Mouse (Mus musculus) heart, embryonic 16.5 days (tissue): ENCODE measurements around the gene Sem1. TPM values are rescaled to one million over a fixed set of nuclear protein-coding genes. Genes with fewer than 3 reads are reported as not detected.

ENCODE experiments used
- ATAC-seq: fragments of 200-750 bp; cut with Nextera tagmentation; replicated peaks from 2 replicates; pipeline ENCODE4 v1.8.0; 2017; ENCODE audit warnings: moderate number of reproducible peaks; ENCODE audit not compliant: insufficient read depth, low FRiP score; ENCODE audit errors: extremely low read depth
- H3K27ac ChIP-seq: fragments of 300-500 bp; sonication (generic); 2 replicates; pipeline ENCODE4 v1.5.1; 2014; ENCODE audit warnings: mild to moderate bottlenecking, low read length, control low read depth, moderate library complexity
- H3K27me3 ChIP-seq: fragments of 300-500 bp; sonication (generic); 2 replicates; pipeline ENCODE4 v1.6.1; 2014; ENCODE audit warnings: low read length, mixed read lengths; ENCODE audit not compliant: control insufficient read depth, insufficient read depth
- H3K36me3 ChIP-seq: fragments of 300-500 bp; sonication (generic); 2 replicates; pipeline ENCODE4 v1.6.1; 2014; ENCODE audit not compliant: control insufficient read depth, insufficient read depth
- H3K4me1 ChIP-seq: fragments of 300-500 bp; sonication (generic); 2 replicates; pipeline ENCODE4 v1.6.1; 2014; ENCODE audit warnings: low read length, mixed read lengths; ENCODE audit not compliant: control insufficient read depth, insufficient read depth
- H3K4me2 ChIP-seq: fragments of 300-500 bp; sonication (generic); 2 replicates; pipeline ENCODE4 v1.6.1; 2014; ENCODE audit warnings: low read depth, mild to moderate bottlenecking, control low read depth, low read length
- H3K4me3 ChIP-seq: fragments of 300-500 bp; sonication (generic); 2 replicates; pipeline ENCODE4 v1.5.1; 2014; ENCODE audit warnings: mild to moderate bottlenecking, control low read depth, low read length
- H3K9ac ChIP-seq: fragments of 300-500 bp; sonication (generic); 2 replicates; pipeline ENCODE4 v1.6.1; 2014; ENCODE audit warnings: low read length, control low read depth
- H3K9me3 ChIP-seq: fragments of 300-500 bp; sonication (generic); replicated peaks from 2 replicates; pipeline ENCODE4 v1.6.1; 2016; ENCODE audit warnings: low read length; ENCODE audit not compliant: control insufficient read depth
- WGBS: fragments of 180-500 bp; shearing (Covaris S2); extraction: QIAGEN DNeasy Blood & Tissue Kit; methylation state at CpG from one replicate; pipeline ENCODE4 v1.1.7; 2014; 5-methylcytosine and 5-hydroxymethylcytosine counted together
- polyA plus RNA-seq: library from polyadenylated mRNA; unstranded; fragments of >200 nt; fragmentation: Nextera tagmentation; extraction: Ambion mirVana; gene quantifications from 2 replicates; pipeline ENCODE4 v1.2.1, GENCODE M21; 2015

Gene Sem1
- polyA plus RNA-seq: 197 and 208 TPM in 2 replicates

- under 1% methylated on average over 59 of the region's 59 CpGs for WGBS
- H3K9ac ChIP-seq: peak within 1 kb of the TSS; percentile 94
- 0 out of 2 replicates have a peak, but pooled peaks cover 4% of the 10 kb centered on the region for H3K36me3 ChIP-seq
- H3K27me3 ChIP-seq: no peaks in the 10 kb centered on the region
- peak within 1 kb of the TSS; percentile 96 for H3K4me3 ChIP-seq
- peak within 1 kb of the TSS; percentile 82 for H3K4me2 ChIP-seq
- no peaks in the 10 kb centered on the region for H3K9me3 ChIP-seq
- H3K27ac ChIP-seq: peak within 1 kb of the TSS; percentile 91
- peaks cover 11% of the 10 kb centered on the region for H3K4me1 ChIP-seq
- peak; percentile 96 for ATAC-seq
These were observed at the start of gene Sem1 for GRCm38 (mm10) chr6:6578304-6579149. Sem1 (minus strand) TSS chr6:6578663.

- Histone ChIP-seq H3K4me2 (peak overlapping the region; percentile 54), H3K4me3 (no peak overlapping the region; the same call in 1 of the 2 replicates), H3K9ac (no peak overlapping the region; the same call in 1 of the 2 replicates), H3K36me3 (no peaks in the 10 kb centered on the region), H3K4me1 (peaks cover 5% of the 10 kb centered on the region), H3K27ac (no peak overlapping the region), H3K27me3 (no peaks in the 10 kb centered on the region), H3K9me3 (no peaks in the 10 kb centered on the region)
- 50% methylated on average over 16 of the region's 16 CpGs for WGBS
- ATAC-seq: no peak
These were observed 44.6 kb upstream of the Sem1 start for GRCm38 (mm10) chr6:6622846-6623749.

GRCm38 (mm10) chr6:6603561-6604544 lies 25.4 kb upstream of the Sem1 start:
- WGBS: 63% methylated on average over 8 of the region's 8 CpGs
- H3K9me3 ChIP-seq: no peaks in the 10 kb centered on the region
- no peaks in the 10 kb centered on the region for H3K4me1 ChIP-seq
- H3K36me3 ChIP-seq: no peaks in the 10 kb centered on the region
- H3K4me3 ChIP-seq: no peak overlapping the region
- H3K9ac ChIP-seq: no peak overlapping the region
- no peak overlapping the region for H3K4me2 ChIP-seq
- H3K27me3 ChIP-seq: no peaks in the 10 kb centered on the region
- no peak for ATAC-seq
- H3K27ac ChIP-seq: no peak overlapping the region

GRCm38 (mm10) chr6:6586313-6586712 lies 7.8 kb upstream of the Sem1 start:
- no peak for ATAC-seq
- 58% methylated on average over 2 of the region's 2 CpGs for WGBS

GRCm38 (mm10) chr6:6581849-6582248 lies 3.4 kb upstream of the Sem1 start:
- H3K27me3 ChIP-seq: no peaks in the 10 kb centered on the region
- no peak overlapping the region for H3K9ac ChIP-seq
- no peak overlapping the region for H3K4me3 ChIP-seq
- no peaks in the 10 kb centered on the region for H3K9me3 ChIP-seq
- H3K4me1 ChIP-seq: peaks cover 5% of the 10 kb centered on the region
- ATAC-seq: no peak
- H3K36me3 ChIP-seq: no peaks in the 10 kb centered on the region
- H3K27ac ChIP-seq: no peak overlapping the region
- WGBS: 29% methylated on average over 2 of the region's 2 CpGs
- H3K4me2 ChIP-seq: no peak overlapping the region

More at GRCm38 (mm10) chr6:6586313-6586712, 7.8 kb upstream of the Sem1 start:
- H3K4me1 ChIP-seq: peaks cover 3% of the 10 kb centered on the region; the same call in 1 of the 2 replicates
- no peaks in the 10 kb centered on the region for H3K9me3 ChIP-seq
- H3K9ac ChIP-seq: no peak overlapping the region
- no peak overlapping the region for H3K4me2 ChIP-seq
- no peak overlapping the region for H3K27ac ChIP-seq
- no peaks in the 10 kb centered on the region for H3K36me3 ChIP-seq
- H3K27me3 ChIP-seq: no peaks in the 10 kb centered on the region
- no peak overlapping the region for H3K4me3 ChIP-seq

- Histone ChIP-seq H3K4me2 (peak overlapping the region; percentile 82), H3K4me3 (peak overlapping the region; percentile 96), H3K9me3 (no peaks in the 10 kb centered on the region), H3K27me3 (no peaks in the 10 kb centered on the region), H3K4me1 (peaks cover 15% of the 10 kb centered on the region), H3K36me3 (0 out of 2 replicates have a peak, but pooled peaks cover 4% of the 10 kb centered on the region), H3K27ac (peak overlapping the region; percentile 91), H3K9ac (peak overlapping the region; percentile 94)
- no peak; the same call in none of the 2 replicates for ATAC-seq
- WGBS: 1% methylated on average over 17 of the region's 17 CpGs
These were observed 650 bp downstream of the Sem1 start for GRCm38 (mm10) chr6:6577741-6578284.

- peak overlapping the region; percentile 82 for H3K4me2 ChIP-seq
- H3K9me3 ChIP-seq: no peaks in the 10 kb centered on the region
- H3K27me3 ChIP-seq: no peaks in the 10 kb centered on the region
- H3K4me1 ChIP-seq: peaks cover 16% of the 10 kb centered on the region
- 54% methylated on average over 3 of the region's 3 CpGs for WGBS
- peak overlapping the region; percentile 96 for H3K4me3 ChIP-seq
- ATAC-seq: no peak
- 0 out of 2 replicates have a peak, but pooled peaks cover 4% of the 10 kb centered on the region for H3K36me3 ChIP-seq
- H3K9ac ChIP-seq: peak overlapping the region; percentile 94
- no peak overlapping the region for H3K27ac ChIP-seq
These were observed 1.2 kb downstream of the Sem1 start for GRCm38 (mm10) chr6:6577291-6577690.

GRCm38 (mm10) chr6:6575796-6576195 lies 2.7 kb downstream of the Sem1 start:
- H3K4me3 ChIP-seq: no peak overlapping the region
- no peak for ATAC-seq
- H3K36me3 ChIP-seq: 0 out of 2 replicates have a peak, but pooled peaks cover 4% of the 10 kb centered on the region
- no peaks in the 10 kb centered on the region for H3K9me3 ChIP-seq
- H3K9ac ChIP-seq: no peak overlapping the region
- no peak overlapping the region for H3K27ac ChIP-seq
- 65% methylated on average over 4 of the region's 4 CpGs for WGBS
- no peaks in the 10 kb centered on the region for H3K27me3 ChIP-seq
- peaks cover 16% of the 10 kb centered on the region for H3K4me1 ChIP-seq
- peak overlapping the region; percentile 33 for H3K4me2 ChIP-seq
